Mouse (Mus musculus) hindbrain, embryonic 10.5 days (tissue): ENCODE data around the gene Rab3c. TPM values are rescaled to one million over a fixed set of nuclear protein-coding genes. Genes with fewer than 3 reads are reported as not detected.

Experiments
- DNase-seq: peaks from one replicate; pipeline ENCODE4 v3.0.0-alpha.2; 2017; ENCODE audit warnings: low spot score
- H3K27ac ChIP-seq: fragments of 300-500 bp; sonication (generic); 2 replicates; pipeline ENCODE4 v1.5.1; 2016; ENCODE audit warnings: mild to moderate bottlenecking, moderate library complexity
- H3K27me3 ChIP-seq: fragments of 300-500 bp; sonication (generic); 2 replicates; pipeline ENCODE4 v1.6.1; 2016; ENCODE audit warnings: mild to moderate bottlenecking; ENCODE audit not compliant: poor library complexity, insufficient read depth, severe bottlenecking
- H3K36me3 ChIP-seq: fragments of 300-500 bp; sonication (generic); 2 replicates; pipeline ENCODE4 v1.6.1; 2016; ENCODE audit warnings: mild to moderate bottlenecking, moderate library complexity
- H3K4me1 ChIP-seq: fragments of 300-500 bp; sonication (generic); replicated peaks from 2 replicates; pipeline ENCODE4 v1.6.1; 2016; ENCODE audit warnings: mild to moderate bottlenecking
- H3K4me3 ChIP-seq: fragments of 300-500 bp; sonication (generic); 2 replicates; pipeline ENCODE4 v1.5.1; 2016; ENCODE audit warnings: mild to moderate bottlenecking, moderate library complexity
- H3K9me3 ChIP-seq: fragments of 300-500 bp; sonication (generic); 2 replicates; pipeline ENCODE4 v1.6.1; 2016; ENCODE audit warnings: mild to moderate bottlenecking, moderate library complexity
- WGBS: fragments of 180-500 bp; shearing (Covaris S2); methylation state at CpG from one replicate; pipeline ENCODE4 v1.1.7; 2016; 5-methylcytosine and 5-hydroxymethylcytosine counted together
- polyA plus RNA-seq: library from polyadenylated mRNA; unstranded; fragments of >200 nt; fragmentation: Nextera tagmentation; extraction: Ambion mirVana; gene quantifications from 2 replicates; pipeline ENCODE4 v1.2.1, GENCODE M21; 2016

Gene Rab3c
- polyA plus RNA-seq, 1 experiment from 2014 or later, result 35.5 TPM

DNA sequence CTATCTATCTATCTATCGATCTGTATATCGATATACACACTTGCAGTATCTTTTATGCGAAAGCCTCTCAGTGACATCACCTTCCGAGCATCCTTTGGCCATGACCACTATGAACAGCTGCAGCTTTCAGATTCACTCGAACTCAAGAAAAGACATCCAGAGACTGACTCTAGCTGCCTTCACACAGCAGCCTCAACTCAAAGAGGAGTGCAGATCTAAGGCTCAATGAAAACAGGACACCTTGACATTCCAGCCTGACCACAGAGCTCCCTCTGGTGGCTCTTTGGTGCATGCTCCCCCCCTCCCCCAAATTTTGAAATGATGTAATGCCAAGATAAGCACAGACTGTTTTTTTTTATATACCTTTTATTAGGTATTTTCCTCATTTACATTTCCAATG lies 257.8 kb downstream of the Rab3c start:
- Histone ChIP-seq H3K27me3 (peaks cover 4% of the 10 kb centered on the region; the same call in 1 of the 2 replicates), H3K36me3 (no peaks in the 10 kb centered on the region), H3K4me1 (peaks cover 19% of the 10 kb centered on the region), H3K27ac (no peak overlapping the region), H3K9me3 (no peaks in the 10 kb centered on the region), H3K4me3 (no peak overlapping the region)
- peak; percentile 48 for DNase-seq
- 85% methylated on average over 5 of the region's 5 CpGs for WGBS

DNA sequence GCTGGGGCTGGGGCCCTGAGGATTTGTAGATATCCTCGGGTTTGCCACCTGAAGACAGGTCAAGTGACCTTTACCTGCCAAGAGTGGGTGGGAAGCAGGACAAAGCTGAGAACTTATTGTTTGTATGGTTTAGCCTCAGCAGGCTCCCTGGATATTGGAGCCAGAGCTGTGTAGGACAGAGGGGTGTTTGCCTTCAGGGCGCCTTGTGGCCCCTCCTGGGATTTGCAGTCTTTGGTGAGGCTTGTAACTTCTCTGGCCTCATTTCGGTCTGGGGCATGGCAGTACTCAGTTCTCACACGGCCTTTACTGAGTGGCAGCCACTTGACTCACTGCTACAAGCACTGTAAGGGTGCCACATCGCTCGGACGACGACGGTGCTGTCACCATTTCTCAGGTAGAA lies 261.0 kb downstream of the Rab3c start:
- H3K9me3 ChIP-seq, result no peaks in the 10 kb centered on the region
- peaks cover 4% of the 10 kb centered on the region for H3K27me3 ChIP-seq
- no peak for DNase-seq
- 18% methylated on average over 9 of the region's 9 CpGs for WGBS
- H3K4me3 ChIP-seq, result peak overlapping the region; percentile 51
- peaks cover 25% of the 10 kb centered on the region for H3K4me1 ChIP-seq
- no peaks in the 10 kb centered on the region for H3K36me3 ChIP-seq
- H3K27ac ChIP-seq, result peak overlapping the region; percentile 82

DNA sequence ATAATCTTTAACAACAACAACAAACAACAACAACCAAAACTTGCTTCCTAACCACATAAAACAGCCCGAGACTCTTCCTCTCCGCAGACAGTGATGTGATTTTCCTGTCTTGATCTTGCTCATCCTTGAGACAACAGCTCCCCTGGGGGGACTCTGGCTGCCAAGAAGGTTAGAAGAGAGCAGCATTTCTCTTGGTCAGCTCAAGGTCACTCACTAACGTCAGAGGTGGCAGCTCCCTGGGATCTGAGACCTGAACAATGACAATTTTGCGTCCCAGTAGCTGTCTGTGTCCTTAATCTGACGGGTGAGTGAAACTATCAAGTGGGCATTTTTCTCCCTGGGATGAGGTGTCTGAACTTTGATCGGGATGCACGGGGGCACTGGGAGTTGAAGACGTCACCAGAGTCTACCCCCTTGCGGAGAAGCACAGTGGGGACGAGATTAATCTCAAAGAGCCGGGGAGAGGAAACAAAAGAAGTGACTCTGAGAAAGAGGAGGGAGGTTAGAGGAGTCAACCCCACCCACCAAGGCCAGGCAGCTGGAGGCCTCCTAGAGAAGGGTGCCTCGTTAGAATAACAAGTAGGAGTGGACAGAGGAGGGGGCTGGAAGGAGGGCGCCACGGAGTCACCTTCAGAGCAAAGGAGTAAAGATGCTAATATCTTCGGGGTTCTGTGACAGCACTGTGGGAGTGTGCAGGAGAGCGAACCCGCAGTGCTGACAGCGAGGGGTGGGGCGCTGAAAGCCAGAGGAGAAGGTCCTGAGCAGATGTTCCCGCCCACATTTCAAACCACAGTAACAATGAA lies 261.7 kb downstream of the Rab3c start:
- H3K36me3 ChIP-seq, result no peaks in the 10 kb centered on the region
- H3K27ac ChIP-seq, result peak overlapping the region; percentile 82
- H3K4me1 ChIP-seq, result peaks cover 25% of the 10 kb centered on the region
- peak overlapping the region; percentile 51 for H3K4me3 ChIP-seq
- H3K9me3 ChIP-seq, result no peaks in the 10 kb centered on the region
- DNase-seq, result peak; percentile 47
- peaks cover 4% of the 10 kb centered on the region for H3K27me3 ChIP-seq
- WGBS, result under 1% methylated on average over 20 of the region's 20 CpGs

DNA sequence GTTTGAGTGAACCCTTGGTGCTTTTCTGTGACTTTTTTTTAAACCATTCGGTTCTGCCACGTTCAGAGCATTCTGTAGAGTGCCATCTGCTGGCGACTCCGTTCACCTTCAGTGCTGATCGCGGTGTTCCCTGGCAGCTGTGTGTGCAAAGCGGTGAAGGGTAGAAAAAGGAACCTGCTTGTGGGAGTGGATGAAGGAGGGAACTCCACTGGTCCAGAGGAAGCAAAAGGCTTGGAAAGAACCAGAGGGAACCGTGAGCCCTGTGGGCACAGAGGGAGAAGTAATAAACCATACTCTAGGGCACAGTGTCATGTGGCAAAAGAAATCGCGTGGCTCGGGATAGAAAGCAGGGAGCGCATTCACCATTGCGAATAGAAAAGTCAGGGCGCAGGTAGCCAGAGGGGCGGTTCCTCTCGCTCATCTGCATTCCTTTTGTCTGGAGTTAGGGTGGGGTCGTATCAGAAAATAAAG lies 262.3 kb downstream of the Rab3c start:
- Histone ChIP-seq H3K27ac (peak overlapping the region; percentile 82), H3K36me3 (no peaks in the 10 kb centered on the region), H3K4me1 (peaks cover 25% of the 10 kb centered on the region), H3K4me3 (peak overlapping the region; percentile 51), H3K27me3 (peaks cover 4% of the 10 kb centered on the region), H3K9me3 (no peaks in the 10 kb centered on the region)
- under 1% methylated on average over 17 of the region's 17 CpGs for WGBS
- peak; percentile 85 for DNase-seq

DNA sequence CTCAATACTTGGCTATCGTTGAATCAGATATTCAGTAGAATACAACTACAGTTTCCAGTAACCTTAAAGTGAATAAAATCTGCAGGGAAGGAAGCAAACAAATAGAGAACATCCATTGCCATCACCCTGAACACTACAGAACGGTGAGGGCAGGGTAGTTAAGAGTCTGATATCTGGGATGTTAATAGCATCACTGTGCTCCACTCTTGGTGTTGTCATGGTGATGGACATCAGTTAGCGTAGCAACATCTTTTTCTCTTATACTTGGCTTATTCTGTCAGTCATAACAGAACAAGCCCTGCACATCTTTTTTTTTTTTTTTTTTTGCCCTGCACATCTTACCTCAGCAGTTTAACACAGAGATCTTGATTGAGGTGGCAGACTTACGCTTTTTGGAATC lies 268.8 kb downstream of the Rab3c start:
- 94% methylated on average over 4 of the region's 4 CpGs for WGBS
- DNase-seq, result no peak
- H3K36me3 ChIP-seq, result no peaks in the 10 kb centered on the region

DNA sequence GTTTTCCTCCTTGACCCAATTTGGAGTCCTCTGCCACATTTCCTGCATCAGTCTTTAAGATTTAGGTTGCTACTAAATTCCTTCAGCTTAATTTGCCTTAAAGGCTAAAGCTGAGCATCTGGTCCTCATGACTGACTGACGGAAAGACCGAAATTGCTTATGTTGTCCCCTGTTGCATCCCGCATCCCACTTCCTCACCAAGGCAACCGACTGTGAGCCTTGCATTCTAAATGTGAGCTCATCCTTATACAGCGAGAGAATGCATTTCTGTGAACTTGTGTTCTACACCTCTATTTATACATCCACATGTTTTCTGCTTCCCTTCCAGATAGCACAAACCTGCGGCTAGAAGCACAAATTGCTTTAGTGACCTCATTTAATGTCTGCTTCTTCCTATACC lies 269.9 kb downstream of the Rab3c start:
- no peak overlapping the region for H3K27ac ChIP-seq
- no peaks in the 10 kb centered on the region for H3K9me3 ChIP-seq
- no peak for DNase-seq
- 75% methylated on average over 6 of the region's 6 CpGs for WGBS
- H3K4me3 ChIP-seq, result no peak overlapping the region
- peaks cover 2% of the 10 kb centered on the region; the same call in 1 of the 2 replicates for H3K27me3 ChIP-seq
- peaks cover 12% of the 10 kb centered on the region for H3K4me1 ChIP-seq
- no peaks in the 10 kb centered on the region for H3K36me3 ChIP-seq

More for the DNA sequence above, 268.8 kb downstream of the Rab3c start:
- H3K4me3 ChIP-seq, result no peak overlapping the region
- H3K9me3 ChIP-seq, result no peaks in the 10 kb centered on the region
- no peaks in the 10 kb centered on the region; the same call in 1 of the 2 replicates for H3K27me3 ChIP-seq
- no peak overlapping the region for H3K27ac ChIP-seq
- H3K4me1 ChIP-seq, result peaks cover 12% of the 10 kb centered on the region

DNA sequence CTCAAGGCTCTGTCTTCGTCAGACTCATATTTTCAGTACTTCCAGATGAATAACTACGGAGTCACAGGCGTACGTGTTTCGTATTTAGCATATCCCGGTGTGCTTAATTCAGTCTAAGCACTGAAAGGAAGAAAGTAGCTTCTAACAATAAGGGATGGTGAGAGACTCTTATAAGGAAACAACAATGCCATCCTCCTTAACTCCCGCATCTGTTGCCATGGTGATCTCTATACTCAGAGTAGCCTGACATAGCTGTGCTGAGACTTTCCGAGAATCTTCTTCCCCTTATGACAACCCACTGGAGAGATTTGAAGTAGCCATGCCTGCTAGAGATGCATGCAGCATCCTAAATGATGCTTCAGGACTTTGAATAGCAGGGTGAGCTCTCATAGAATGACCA lies 272.3 kb downstream of the Rab3c start:
- WGBS, result 48% methylated on average over 8 of the region's 8 CpGs
- Histone ChIP-seq H3K4me3 (no peak overlapping the region), H3K36me3 (no peaks in the 10 kb centered on the region), H3K4me1 (peaks cover 12% of the 10 kb centered on the region), H3K27ac (no peak overlapping the region), H3K27me3 (peaks cover 2% of the 10 kb centered on the region; the same call in 1 of the 2 replicates), H3K9me3 (no peaks in the 10 kb centered on the region)
- no peak for DNase-seq

DNA sequence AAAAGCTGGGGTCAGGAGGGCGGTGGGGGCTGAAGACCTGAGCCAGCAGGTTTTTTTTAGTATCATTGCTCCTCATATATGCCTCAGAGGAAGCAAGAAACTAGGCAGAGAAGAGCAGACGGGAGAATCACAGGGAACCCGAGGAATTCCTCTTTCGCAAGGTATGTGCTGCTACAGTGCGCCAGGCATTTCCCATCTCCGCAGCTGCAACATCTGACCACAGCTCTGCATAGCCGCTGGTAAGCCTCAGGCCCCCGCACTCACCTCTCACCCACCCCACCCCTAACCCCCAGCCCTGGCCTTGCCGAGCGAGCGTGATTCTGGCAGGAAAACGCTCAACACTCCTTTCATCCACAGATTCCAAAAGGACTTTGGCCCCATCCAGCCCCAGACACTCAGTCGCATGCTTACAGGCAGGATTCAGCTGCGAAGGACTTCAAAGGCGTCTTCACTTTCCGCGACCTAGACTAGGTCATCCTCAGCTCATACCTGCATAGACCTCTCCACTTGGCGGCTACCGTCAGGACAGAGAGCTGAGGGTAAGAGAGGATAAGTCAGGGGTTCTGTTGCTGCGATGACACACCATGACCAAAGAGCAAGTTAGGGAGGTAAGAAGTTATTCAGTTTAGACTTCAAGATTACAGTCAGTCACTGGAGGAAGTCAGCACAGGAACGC lies 274.6 kb downstream of the Rab3c start:
- Histone ChIP-seq H3K27ac (no peak overlapping the region), H3K27me3 (peaks cover 2% of the 10 kb centered on the region; the same call in 1 of the 2 replicates), H3K4me3 (no peak overlapping the region), H3K9me3 (no peaks in the 10 kb centered on the region), H3K36me3 (no peaks in the 10 kb centered on the region), H3K4me1 (peaks cover 12% of the 10 kb centered on the region)
- 46% methylated on average over 21 of the region's 21 CpGs for WGBS
- DNase-seq, result no peak

Other genes with a start within 250 kb of the Rab3c start
- gene Gapt, start 76.2 kb upstream of the Rab3c start, polyA plus RNA-seq, result 0.09 and 0.10 TPM in 2 replicates
- gene Plk2, start 114.0 kb upstream of the Rab3c start, polyA plus RNA-seq, result 56.7 and 59.9 TPM in 2 replicates